Comparison of ENCODE assay signal across 13 mouse cellular contexts in the genomic region with DNA sequence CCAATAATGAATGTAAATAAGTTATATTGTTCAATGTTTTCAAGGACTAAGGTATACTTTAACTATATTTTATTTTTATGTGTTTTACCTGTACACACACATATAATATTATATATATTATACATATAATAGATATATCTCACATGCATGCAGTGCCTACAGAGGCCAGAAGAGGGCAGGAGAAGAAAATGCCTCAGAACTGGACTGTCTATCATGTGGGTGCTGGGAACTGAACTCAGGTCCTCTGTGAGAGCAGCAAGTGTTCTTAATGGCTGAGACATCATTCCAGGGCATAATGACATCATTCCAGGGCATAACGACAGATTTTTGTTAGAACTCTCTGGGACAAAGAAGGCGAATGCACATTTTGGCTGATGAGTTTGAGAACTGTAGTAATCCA. TPM values are rescaled to one million over a fixed set of nuclear protein-coding genes. Genes with fewer than 3 reads are reported as not detected.
DNase-seq lines count a peak whose midpoint lies in the region; ATAC-seq and TF ChIP-seq lines count a peak whose summit lies in the region.
"Had no signal": no experiment of that assay in that cellular context is flagged by ENCODE, and none has a peak within 500 bp of the region (broad histone marks: within the 10 kb centered on the region; RNA-seq: fewer than 3 reads in every experiment).

No protein-coding gene starts in this region.

- H3K27ac ChIP-seq in heart, adult 2 months = no peak overlapping the region
- no peak overlapping the region for H3K27ac ChIP-seq in liver, embryonic 14.5 days
- no peak overlapping the region for H3K27ac ChIP-seq in liver, embryonic 11.5 days (ENCODE audit: low read depth, low read length)
- H3K27ac ChIP-seq: intestine, embryonic 15.5 days had no signal

- no peak overlapping the region for H3K4me3 ChIP-seq in heart, adult 2 months
- H3K4me3 ChIP-seq in liver, embryonic 14.5 days (ENCODE audit: insufficient read depth in 1 of 2, low read depth in 2 of 2, low read length in 2 of 2) = no peak overlapping the region
- H3K4me3 ChIP-seq in liver, embryonic 11.5 days (ENCODE audit: low read depth, low read length) = no peak overlapping the region
- H3K4me3 ChIP-seq: intestine, embryonic 15.5 days had no signal

- H3K27me3 ChIP-seq in heart, adult 2 months (ENCODE audit: control insufficient read depth, insufficient read depth, low read length) = no peaks in the 10 kb centered on the region; the same call in 1 of the 2 replicates
- H3K27me3 ChIP-seq in liver, embryonic 14.5 days (ENCODE audit: control insufficient read depth, insufficient read depth, low read length) = peaks cover 28% of the 10 kb centered on the region
- peaks cover 4% of the 10 kb centered on the region; the same call in 1 of the 2 replicates for H3K27me3 ChIP-seq in liver, embryonic 11.5 days (replicated peaks; ENCODE audit: control insufficient read depth, insufficient read depth, low read length)
- H3K27me3 ChIP-seq: intestine, embryonic 15.5 days had no signal

- no peaks in the 10 kb centered on the region for H3K36me3 ChIP-seq in heart, adult 2 months (ENCODE audit: control insufficient read depth, insufficient read depth, low read length)
- no peaks in the 10 kb centered on the region for H3K36me3 ChIP-seq in liver, embryonic 14.5 days (replicated peaks; ENCODE audit: control insufficient read depth, insufficient read depth, low read depth)
- H3K36me3 ChIP-seq in liver, embryonic 11.5 days (ENCODE audit: control insufficient read depth, insufficient read depth, low read length) = 0 out of 2 replicates have a peak, but pooled peaks cover 2% of the 10 kb centered on the region
- H3K36me3 ChIP-seq: intestine, embryonic 15.5 days had no signal

- no peaks in the 10 kb centered on the region for H3K79me2 ChIP-seq in heart, adult 2 months (replicated peaks; ENCODE audit: control insufficient read depth, insufficient read depth, low read length)

- no peak for ATAC-seq in liver, embryonic 14.5 days (ENCODE audit: insufficient read depth)
- no peak for ATAC-seq in liver, embryonic 11.5 days (replicated peaks; ENCODE audit: low FRiP score)
- ATAC-seq: CD4-positive, CD25-positive, alpha-beta regulatory T cell, adult 4 months; intestine, embryonic 15.5 days had no signal

- 95% methylated on average over 2 of the region's 2 CpGs for WGBS in heart, adult 2 months
- WGBS in liver, embryonic 14.5 days (ENCODE audit: insufficient replicate concordance) = 70% methylated on average over 2 of the region's 2 CpGs
- 93% methylated on average over 2 of the region's 2 CpGs for WGBS in liver, embryonic 11.5 days

- H3K9me3 ChIP-seq in liver, embryonic 14.5 days (ENCODE audit: control insufficient read depth, low read length) = no peaks in the 10 kb centered on the region
- H3K9me3 ChIP-seq in liver, embryonic 11.5 days (ENCODE audit: control insufficient read depth, low read length) = no peaks in the 10 kb centered on the region
- H3K9me3 ChIP-seq: intestine, embryonic 15.5 days had no signal

- intact Hi-C loops in heart, adult 2 months (cut with DNase I) = loop anchor here (5.0 kb wide), 2 partner anchors 75 to 95 kb away; a partner anchor contains a TSS

- no peak overlapping the region for H3K9ac ChIP-seq in heart, adult 2 months (ENCODE audit: low read depth, low read length)
- no peak overlapping the region for H3K9ac ChIP-seq in liver, embryonic 14.5 days (replicated peaks)
- H3K9ac ChIP-seq in liver, embryonic 11.5 days (ENCODE audit: low read depth, low read length) = no peak overlapping the region
- H3K9ac ChIP-seq: intestine, embryonic 15.5 days had no signal

- DNase-seq in heart, adult 2 months = no peak
- no peak for DNase-seq in heart, postnatal 4 days
- DNase-seq in liver, embryonic 14.5 days (ENCODE audit: low read depth in 3 of 3, low spot score in 3 of 3) = no peak
- DNase-seq in liver, embryonic 11.5 days (ENCODE audit: low spot score) = no peak
- DNase-seq in 3T3-L1 (ENCODE audit: low read depth, low spot score) = peak; percentile 53
- DNase-seq in NIH3T3 (ENCODE audit: low read depth) = peak; percentile 44
- no peak for DNase-seq in urinary bladder, postnatal 25 days (ENCODE audit: low spot score)
- DNase-seq: cerebellum, adult 9-10 months; heart, postnatal 14 days; liver; right cerebral cortex, adult 18-20 months had no signal

- TF ChIP-seq POLR2A in heart, adult 2 months (IDR thresholded peaks at IDR 0.05; ENCODE audit: insufficient read depth, low read depth, low read length) = no peak

- peak; percentile 45 for TF ChIP-seq CTCF in heart, adult 2 months (IDR thresholded peaks at IDR 0.05)
- peak; percentile 29; the same call in 1 of the 2 replicates for TF ChIP-seq CTCF in liver, embryonic 14.5 days (IDR thresholded peaks at IDR 0.05; ENCODE audit: low read depth)

- TF ChIP-seq EP300 in heart, adult 2 months (IDR thresholded peaks at IDR 0.05; ENCODE audit: insufficient read depth, low read depth, low read length) = no peak
- TF ChIP-seq EP300 in liver, embryonic 14.5 days (IDR thresholded peaks at IDR 0.05; ENCODE audit: low read depth) = no peak

- H3K4me1 ChIP-seq in heart, adult 2 months (ENCODE audit: control insufficient read depth, insufficient read depth, low read length) = no peaks in the 10 kb centered on the region; the same call in 1 of the 2 replicates
- no peaks in the 10 kb centered on the region for H3K4me1 ChIP-seq in liver, embryonic 14.5 days (replicated peaks; ENCODE audit: control insufficient read depth in 2 of 2, insufficient read depth in 2 of 2, low read length in 1 of 2)
- no peaks in the 10 kb centered on the region; the same call in 1 of the 2 replicates for H3K4me1 ChIP-seq in liver, embryonic 11.5 days (replicated peaks; ENCODE audit: control insufficient read depth, insufficient read depth, low read length)

- no peak overlapping the region for H3K4me2 ChIP-seq in liver, embryonic 14.5 days (ENCODE audit: low read depth)
- H3K4me2 ChIP-seq in liver, embryonic 11.5 days = no peak overlapping the region

RNA-seq across cellular contexts. Expression of a gene that starts 2.6 kb away (rescaled TPM):
- total RNA-seq in heart, adult 2 months (2021) = 10 to 100 TPM; 11.1 to 11.7 TPM
- 4.9 and 8.5 TPM in 2 replicates for polyA plus RNA-seq in heart, adult 2 months (2012; rRNA removed)
- total RNA-seq in heart, postnatal 4 days (2021) = 10 to 100 TPM; 26.0 to 28.9 TPM
- polyA plus RNA-seq in liver, embryonic 14.5 days (2012; rRNA removed) = 1.0 and 1.5 TPM in 2 replicates
- polyA plus RNA-seq in liver, embryonic 14.5 days (2014; fragmentation: Nextera tagmentation; extraction: Ambion mirVana) = 1.4 and 1.6 TPM in 2 replicates
- polyA plus RNA-seq in liver, embryonic 11.5 days (2014; fragmentation: Nextera tagmentation; extraction: Ambion mirVana) = 25.0 and 25.8 TPM in 2 replicates

RNA-seq across cellular contexts. Expression of a gene that starts 47.8 kb away (rescaled TPM):
- 10 to 100 TPM; 18.9 to 21.8 TPM for total RNA-seq in heart, adult 2 months (2021)
- 9.5 and 15.0 TPM in 2 replicates for polyA plus RNA-seq in heart, adult 2 months (2012; rRNA removed)
- 10 to 100 TPM; 35.6 to 38.4 TPM for total RNA-seq in heart, postnatal 4 days (2021)
- 1.3 and 2.1 TPM in 2 replicates for polyA plus RNA-seq in liver, embryonic 14.5 days (2012; rRNA removed)
- polyA plus RNA-seq in liver, embryonic 14.5 days (2014; fragmentation: Nextera tagmentation; extraction: Ambion mirVana) = 1.5 and 2.4 TPM in 2 replicates
- 13.6 and 16.6 TPM in 2 replicates for polyA plus RNA-seq in liver, embryonic 11.5 days (2014; fragmentation: Nextera tagmentation; extraction: Ambion mirVana)
- polyA plus RNA-seq: CD4-positive, CD25-positive, alpha-beta regulatory T cell, adult 4 months had no signal

Comparison
In these comparisons a context has a peak if more than half of its experiments do, and no peak if none do; other contexts are left out.
1. DNase-seq: peak in 3T3-L1 (single experiment) and NIH3T3 (single experiment); none in heart, adult 2 months (0 of 2), heart, postnatal 4 days (single experiment), liver, embryonic 14.5 days (0 of 3), liver, embryonic 11.5 days (single experiment) and urinary bladder, postnatal 25 days (single experiment).